Mouse (Mus musculus) neural tube, embryonic 11.5 days (tissue): ENCODE measurements around the gene Gm9844. TPM values are rescaled to one million over a fixed set of nuclear protein-coding genes. Genes with fewer than 3 reads are reported as not detected.

Source experiments
- ATAC-seq: fragments of 200-750 bp; cut with Nextera tagmentation; 2 replicates; pipeline ENCODE4 v1.8.0; 2017; ENCODE audit warnings: moderate number of reproducible peaks, mild to moderate bottlenecking, moderate TSS enrichment, moderate library complexity; ENCODE audit not compliant: insufficient read depth, low FRiP score, low TSS enrichment
- DNase-seq: peaks from one replicate; pipeline ENCODE4 v3.0.0-alpha.2; 2015; ENCODE audit warnings: low spot score
- H3K27ac ChIP-seq: fragments of 300-500 bp; sonication (generic); 2 replicates; pipeline ENCODE4 v1.5.1; 2014; ENCODE audit warnings: low read depth, mild to moderate bottlenecking, low read length
- H3K27me3 ChIP-seq: fragments of 300-500 bp; sonication (generic); 2 replicates; pipeline ENCODE4 v1.6.1; 2014; ENCODE audit warnings: mild to moderate bottlenecking, low read length, mixed read lengths; ENCODE audit not compliant: control insufficient read depth, insufficient read depth
- H3K36me3 ChIP-seq: fragments of 300-500 bp; sonication (generic); 2 replicates; pipeline ENCODE4 v1.6.1; 2014; ENCODE audit warnings: mild to moderate bottlenecking, low read length, moderate library complexity, mixed read lengths; ENCODE audit not compliant: control insufficient read depth, insufficient read depth
- H3K4me1 ChIP-seq: fragments of 300-500 bp; sonication (generic); 2 replicates; pipeline ENCODE4 v1.6.1; 2014; ENCODE audit warnings: low read length, mixed read lengths; ENCODE audit not compliant: control insufficient read depth, insufficient read depth
- H3K4me2 ChIP-seq: fragments of 300-500 bp; sonication (generic); 2 replicates; pipeline ENCODE4 v1.6.1; 2014; ENCODE audit warnings: low read depth, mild to moderate bottlenecking, moderate library complexity
- H3K4me3 ChIP-seq: fragments of 300-500 bp; sonication (generic); 2 replicates; pipeline ENCODE4 v1.5.1; 2014; ENCODE audit warnings: low read depth, low read length
- H3K9ac ChIP-seq: fragments of 300-500 bp; sonication (generic); 2 replicates; pipeline ENCODE4 v1.6.1; 2014; ENCODE audit warnings: mild to moderate bottlenecking, low read length
- H3K9me3 ChIP-seq: fragments of 300-500 bp; sonication (generic); 2 replicates; pipeline ENCODE4 v1.6.1; 2016; ENCODE audit warnings: low read length; ENCODE audit not compliant: control insufficient read depth
- WGBS: fragments of 180-500 bp; shearing (Covaris S2); extraction: QIAGEN DNeasy Blood & Tissue Kit; methylation state at CpG from one replicate; pipeline ENCODE4 v1.1.7; 2014; 5-methylcytosine and 5-hydroxymethylcytosine counted together
- polyA plus RNA-seq: library from polyadenylated mRNA; unstranded; fragments of >200 nt; fragmentation: Nextera tagmentation; extraction: Ambion mirVana; gene quantifications from 2 replicates; pipeline ENCODE4 v1.2.1, GENCODE M21; 2014

Gm9844 gene
- polyA plus RNA-seq, 1 experiment from 2014 or later: 21.0 TPM

- ATAC-seq (no peak), DNase-seq (no peak)
- WGBS: 39% methylated on average over 6 of the region's 6 CpGs
- H3K9me3 ChIP-seq: no peaks in the 10 kb centered on the region
- H3K27me3 ChIP-seq: no peaks in the 10 kb centered on the region
- no peak overlapping the region for H3K27ac ChIP-seq
- no peak overlapping the region for H3K9ac ChIP-seq
- no peaks in the 10 kb centered on the region for H3K36me3 ChIP-seq
- no peaks in the 10 kb centered on the region for H3K4me1 ChIP-seq
- H3K4me3 ChIP-seq: no peak overlapping the region
- H3K4me2 ChIP-seq: no peak overlapping the region
These were observed 5.4 kb upstream of the Gm9844 start for GRCm38 (mm10) chr7:24856460-24857120.

- Histone ChIP-seq H3K9me3 (no peaks in the 10 kb centered on the region), H3K4me2 (no peak overlapping the region), H3K27me3 (no peaks in the 10 kb centered on the region), H3K9ac (no peak overlapping the region), H3K4me1 (no peaks in the 10 kb centered on the region), H3K4me3 (no peak overlapping the region), H3K36me3 (no peaks in the 10 kb centered on the region), H3K27ac (no peak overlapping the region)
- WGBS: 67% methylated on average over 5 of the region's 5 CpGs
- DNase-seq: no peak
- ATAC-seq: no peak
These were observed 2.8 kb upstream of the Gm9844 start for GRCm38 (mm10) chr7:24859234-24859633.

GRCm38 (mm10) chr7:24862853-24863252, 840 bp downstream of the Gm9844 start:
- DNase-seq (no peak), ATAC-seq (no peak)
- WGBS: 86% methylated on average over 4 of the region's 4 CpGs
- H3K4me1 ChIP-seq: no peaks in the 10 kb centered on the region
- no peak overlapping the region for H3K4me3 ChIP-seq
- H3K36me3 ChIP-seq: no peaks in the 10 kb centered on the region
- no peak overlapping the region for H3K27ac ChIP-seq
- H3K9ac ChIP-seq: no peak overlapping the region
- H3K27me3 ChIP-seq: no peaks in the 10 kb centered on the region
- H3K4me2 ChIP-seq: no peak overlapping the region
- H3K9me3 ChIP-seq: no peaks in the 10 kb centered on the region

- Histone ChIP-seq H3K4me1 (no peaks in the 10 kb centered on the region), H3K4me3 (no peak overlapping the region), H3K36me3 (no peaks in the 10 kb centered on the region), H3K9ac (no peak overlapping the region), H3K4me2 (no peak overlapping the region), H3K27me3 (no peaks in the 10 kb centered on the region), H3K27ac (no peak overlapping the region), H3K9me3 (no peaks in the 10 kb centered on the region)
- WGBS: 34% methylated on average over 6 of the region's 6 CpGs
- ATAC-seq (no peak), DNase-seq (no peak)
These were observed 2.1 kb downstream of the Gm9844 start for GRCm38 (mm10) chr7:24864156-24864555.

GRCm38 (mm10) chr7:24869080-24869479, 7.1 kb downstream of the Gm9844 start:
- Histone ChIP-seq H3K4me3 (no peak overlapping the region), H3K9ac (no peak overlapping the region), H3K27ac (no peak overlapping the region), H3K4me2 (no peak overlapping the region), H3K4me1 (no peaks in the 10 kb centered on the region), H3K9me3 (no peaks in the 10 kb centered on the region), H3K27me3 (no peaks in the 10 kb centered on the region), H3K36me3 (no peaks in the 10 kb centered on the region)
- WGBS: 65% methylated on average over 17 of the region's 17 CpGs
- DNase-seq (no peak), ATAC-seq (no peak)

GRCm38 (mm10) chr7:24869532-24870165, 7.6 kb downstream of the Gm9844 start, which contains the start of the genes Lypd4 and Dmrtc2:
Lypd4 (minus strand) TSS chr7:24869941.
Dmrtc2 (plus strand) TSS chr7:24870057.
- DNase-seq (no peak), ATAC-seq (no peak)
- no peak within 1 kb of the TSS for H3K9ac ChIP-seq
- H3K4me3 ChIP-seq: no peak within 1 kb of the TSS
- H3K27ac ChIP-seq: no peak within 1 kb of the TSS
- no peak within 1 kb of the TSS for H3K4me2 ChIP-seq
- WGBS: 55% methylated on average over 39 of the region's 41 CpGs
- H3K4me1 ChIP-seq: no peaks in the 10 kb centered on the region
- H3K27me3 ChIP-seq: no peaks in the 10 kb centered on the region
- no peaks in the 10 kb centered on the region for H3K36me3 ChIP-seq
- H3K9me3 ChIP-seq: no peaks in the 10 kb centered on the region

- ATAC-seq (no peak), DNase-seq (no peak)
- no peak overlapping the region for H3K27ac ChIP-seq
- no peaks in the 10 kb centered on the region for H3K9me3 ChIP-seq
- WGBS: 84% methylated on average over 3 of the region's 3 CpGs
- H3K4me1 ChIP-seq: no peaks in the 10 kb centered on the region
- H3K36me3 ChIP-seq: no peaks in the 10 kb centered on the region
- no peak overlapping the region for H3K4me2 ChIP-seq
- H3K4me3 ChIP-seq: no peak overlapping the region
- H3K27me3 ChIP-seq: no peaks in the 10 kb centered on the region
- no peak overlapping the region for H3K9ac ChIP-seq
These were observed 15.6 kb downstream of the Gm9844 start for GRCm38 (mm10) chr7:24877588-24877987.

GRCm38 (mm10) chr7:24879620-24880019, 17.6 kb downstream of the Gm9844 start:
- H3K9me3 ChIP-seq: no peaks in the 10 kb centered on the region
- no peaks in the 10 kb centered on the region for H3K4me1 ChIP-seq
- H3K27ac ChIP-seq: no peak overlapping the region
- 17% methylated on average over 2 of the region's 2 CpGs for WGBS
- H3K4me3 ChIP-seq: no peak overlapping the region
- ATAC-seq (no peak), DNase-seq (no peak)
- H3K27me3 ChIP-seq: no peaks in the 10 kb centered on the region
- H3K36me3 ChIP-seq: no peaks in the 10 kb centered on the region
- no peak overlapping the region for H3K4me2 ChIP-seq
- H3K9ac ChIP-seq: no peak overlapping the region
